Mouse (Mus musculus): ENCODE measurements around the gene Mrpl23. TPM values are rescaled to one million over a fixed set of nuclear protein-coding genes. Genes with fewer than 3 reads are reported as not detected.

Gene Mrpl23
- 10 to 100 TPM in 1 of 2 experiments, 1 to 10 TPM in 1; 5.1 to 15.8 TPM for total RNA-seq (2021)
- long read RNA-seq, experiment 1, transcript Mrpl23-201 (5 exons, 692 nt): major isoform, 88 of 116 reads
- long read RNA-seq, experiment 1, partial matches to known transcripts: 17 of 116 reads
- long read RNA-seq, experiment 1, other reads (novel, unspliced or antisense): 9 of 116 reads
- long read RNA-seq, experiment 2, transcript Mrpl23-201 (5 exons, 692 nt): major isoform, 76 of 92 reads
- long read RNA-seq, experiment 2, partial matches to known transcripts: 2 of 92 reads
- long read RNA-seq, experiment 2, other reads (novel, unspliced or antisense): 13 of 92 reads

- DNase-seq: no peak
Measured at GRCm38 (mm10) chr7:142532671-142533058, at the start of gene Mrpl23. Gene Mrpl23 (plus strand): TSS chr7:142532686.

- DNase-seq: no peak
Measured at GRCm38 (mm10) chr7:142483136-142483535, 49.4 kb upstream of the Mrpl23 start.

GRCm38 (mm10) chr7:142484780-142485179 is 47.7 kb upstream of the Mrpl23 start:
- DNase-seq: peak; percentile 34

- no peak for DNase-seq
Measured at GRCm38 (mm10) chr7:142486751-142487162, 45.7 kb upstream of the Mrpl23 start.

GRCm38 (mm10) chr7:142487341-142487859 is 45.1 kb upstream of the Mrpl23 start:
- DNase-seq: peak; percentile 56

- DNase-seq: no peak
Measured at GRCm38 (mm10) chr7:142488053-142488452, 44.4 kb upstream of the Mrpl23 start.

GRCm38 (mm10) chr7:142493535-142493934 is 39.0 kb upstream of the Mrpl23 start:
- no peak for DNase-seq

- no peak for DNase-seq
Measured at GRCm38 (mm10) chr7:142496158-142496557, 36.3 kb upstream of the Mrpl23 start.

GRCm38 (mm10) chr7:142496800-142497199 is 35.7 kb upstream of the Mrpl23 start:
- no peak for DNase-seq

- DNase-seq: no peak
Measured at GRCm38 (mm10) chr7:142497775-142498174, 34.7 kb upstream of the Mrpl23 start.

GRCm38 (mm10) chr7:142498575-142498974 is 33.9 kb upstream of the Mrpl23 start, which contains the start of gene Tnnt3:
Gene Tnnt3 (plus strand): TSS chr7:142498836.
- no peak for DNase-seq

- DNase-seq: no peak
Measured at GRCm38 (mm10) chr7:142499010-142499721, 33.3 kb upstream of the Mrpl23 start.

- DNase-seq: no peak
Measured at GRCm38 (mm10) chr7:142500032-142500431, 32.5 kb upstream of the Mrpl23 start.

- no peak for DNase-seq
Measured at GRCm38 (mm10) chr7:142503206-142503605, 29.3 kb upstream of the Mrpl23 start.

GRCm38 (mm10) chr7:142505942-142506341 is 26.5 kb upstream of the Mrpl23 start:
- no peak for DNase-seq

GRCm38 (mm10) chr7:142506501-142506900 is 26.0 kb upstream of the Mrpl23 start:
- no peak for DNase-seq

- DNase-seq: no peak
Measured at GRCm38 (mm10) chr7:142507453-142507852, 25.0 kb upstream of the Mrpl23 start.

- DNase-seq: no peak
Measured at GRCm38 (mm10) chr7:142509518-142509917, 23.0 kb upstream of the Mrpl23 start.

GRCm38 (mm10) chr7:142510021-142510777 is 22.3 kb upstream of the Mrpl23 start:
- no peak for DNase-seq

GRCm38 (mm10) chr7:142514048-142514447 is 18.4 kb upstream of the Mrpl23 start:
- no peak for DNase-seq

GRCm38 (mm10) chr7:142516221-142516978 is 16.1 kb upstream of the Mrpl23 start:
- DNase-seq: no peak

- no peak for DNase-seq
Measured at GRCm38 (mm10) chr7:142517531-142517930, 15.0 kb upstream of the Mrpl23 start.
